Mouse (Mus musculus): Measurements from ENCODE around the gene Adamts14.

The Adamts14 gene

GRCm38 (mm10) chr10:61232858-61233567 is 40.2 kb downstream of the Adamts14 start:
- DNase-seq (ENCODE audit: extremely low spot score), result no peak

GRCm38 (mm10) chr10:61231756-61232155 is 41.5 kb downstream of the Adamts14 start:
- DNase-seq (ENCODE audit: extremely low spot score), result no peak

DNA sequence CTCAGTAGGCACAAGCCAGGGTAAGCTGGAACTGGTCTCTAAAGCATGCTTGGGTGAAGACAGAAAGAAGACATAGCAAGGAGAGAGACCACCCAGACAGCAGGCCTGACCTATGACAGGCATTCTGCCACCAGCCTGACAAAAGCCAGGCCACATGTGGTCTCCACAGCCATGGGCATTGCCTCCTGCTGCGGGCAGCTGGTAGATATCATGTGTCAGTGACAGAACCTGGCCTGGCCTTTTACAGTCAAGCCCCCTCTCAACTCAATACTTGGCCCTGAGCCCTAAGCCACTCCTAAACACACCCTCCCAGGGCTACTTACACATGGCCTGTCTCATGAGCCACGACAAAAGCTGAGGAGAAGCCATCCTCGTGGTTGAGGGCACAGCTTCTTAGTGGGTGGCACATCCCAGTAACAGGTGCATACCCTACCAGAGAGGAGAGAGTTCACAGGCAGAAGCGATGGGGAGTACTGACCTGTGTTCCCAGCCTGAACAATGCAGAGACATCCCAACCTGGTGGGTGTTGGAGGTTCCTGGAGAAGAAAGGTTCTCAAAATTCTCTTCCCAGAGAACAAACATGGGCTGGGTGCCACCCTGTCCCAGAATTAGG is 46.3 kb downstream of the Adamts14 start:
- no peak for DNase-seq (ENCODE audit: extremely low spot score)

DNA sequence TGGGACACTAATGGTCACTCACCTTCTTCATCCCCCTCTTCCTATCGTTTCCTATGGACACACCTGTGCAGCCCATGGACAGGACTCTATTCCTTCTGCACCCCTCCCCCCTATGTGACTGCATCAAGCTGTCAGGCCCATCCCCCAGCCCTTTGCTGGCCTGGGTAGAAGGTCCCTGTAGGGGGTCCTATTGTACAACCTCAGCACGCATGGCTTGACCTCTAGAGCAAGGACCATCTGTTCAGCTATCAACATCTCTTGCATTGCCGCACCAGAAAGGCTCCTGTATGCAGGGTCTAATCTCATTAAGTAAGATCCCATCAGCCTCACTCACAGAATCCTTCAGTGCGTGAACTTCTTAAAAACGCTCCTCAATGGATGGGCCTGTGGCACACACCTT is 47.5 kb downstream of the Adamts14 start:
- DNase-seq (ENCODE audit: extremely low spot score), result no peak

GRCm38 (mm10) chr10:61219318-61219717 is 53.9 kb downstream of the Adamts14 start:
- DNase-seq (ENCODE audit: extremely low spot score), result no peak

DNA sequence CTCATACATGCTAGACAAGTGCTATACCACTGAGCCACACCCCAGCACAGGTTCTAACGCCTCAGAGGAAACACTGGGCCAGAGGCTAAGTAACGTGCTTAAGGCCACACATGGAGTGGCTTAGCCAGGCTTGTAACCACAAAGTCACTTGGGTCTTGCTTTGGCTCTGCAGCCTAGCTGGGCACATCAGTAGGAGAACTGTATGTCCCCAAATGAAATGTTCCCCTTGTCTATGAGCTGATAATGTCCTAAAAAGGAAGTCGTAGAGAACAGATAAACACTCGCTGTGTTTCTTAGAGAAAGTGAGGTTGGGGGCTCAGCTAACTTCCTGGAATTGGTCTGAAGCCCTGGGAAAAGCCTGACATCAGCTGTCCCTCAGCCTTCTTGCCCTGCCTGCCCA is 57.1 kb downstream of the Adamts14 start:
- no peak for DNase-seq (ENCODE audit: extremely low spot score)

GRCm38 (mm10) chr10:61215658-61216057 is 57.6 kb downstream of the Adamts14 start:
- DNase-seq (ENCODE audit: extremely low spot score), result no peak

GRCm38 (mm10) chr10:61212817-61213216 is 60.4 kb downstream of the Adamts14 start:
- DNase-seq (ENCODE audit: extremely low spot score), result peak; percentile 22

DNA sequence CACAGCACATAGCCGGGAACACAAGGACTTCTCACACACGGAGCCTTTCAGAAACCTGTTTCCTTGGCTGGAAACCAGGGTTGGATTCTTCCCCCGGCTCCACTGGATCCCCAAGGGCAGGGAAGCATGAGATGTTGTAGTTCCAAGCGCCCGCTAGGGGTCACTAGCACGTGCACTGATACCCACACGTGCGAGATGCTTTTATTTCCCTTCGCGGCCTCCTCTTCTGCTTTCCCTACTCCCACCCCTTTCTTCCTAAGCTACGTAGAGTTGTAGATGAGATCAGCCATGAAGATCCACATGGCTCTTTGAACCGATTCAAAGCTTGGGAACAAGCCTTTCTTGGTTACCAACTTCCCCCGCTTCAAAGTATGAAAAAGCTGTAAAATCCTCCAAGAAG is 61.5 kb downstream of the Adamts14 start:
- peak; percentile 66 for DNase-seq (ENCODE audit: extremely low spot score)

- DNase-seq (ENCODE audit: extremely low spot score), result no peak
Observed at GRCm38 (mm10) chr10:61211105-61211504, 62.1 kb downstream of the Adamts14 start.

DNA sequence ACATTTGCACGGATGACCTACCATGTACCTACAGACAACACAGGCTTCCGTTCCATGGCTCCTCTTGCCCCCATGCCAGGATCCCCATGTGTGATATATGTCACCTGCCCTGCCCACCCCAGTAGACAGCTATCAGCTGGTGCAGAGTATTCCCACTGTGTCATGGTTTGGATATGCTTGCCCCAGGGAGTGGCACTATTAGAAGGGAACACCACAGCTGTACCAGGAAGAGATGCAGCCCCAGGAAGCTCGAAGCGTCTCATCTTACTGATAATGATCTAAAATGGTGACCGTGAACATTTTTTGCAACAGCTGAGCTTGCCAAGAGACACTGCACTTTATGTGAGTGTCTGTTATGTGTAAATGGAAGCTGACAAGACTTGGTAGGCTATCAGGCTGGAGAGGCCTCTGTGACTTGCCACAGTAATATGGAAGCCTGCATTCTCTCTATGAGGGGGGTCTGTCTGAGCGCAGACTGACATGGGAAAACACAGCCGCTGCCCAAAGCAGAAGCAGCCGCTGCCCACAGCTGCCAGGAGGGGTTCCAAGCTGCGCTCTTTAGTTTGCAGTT is 65.0 kb downstream of the Adamts14 start:
- DNase-seq (ENCODE audit: extremely low spot score), result no peak

DNA sequence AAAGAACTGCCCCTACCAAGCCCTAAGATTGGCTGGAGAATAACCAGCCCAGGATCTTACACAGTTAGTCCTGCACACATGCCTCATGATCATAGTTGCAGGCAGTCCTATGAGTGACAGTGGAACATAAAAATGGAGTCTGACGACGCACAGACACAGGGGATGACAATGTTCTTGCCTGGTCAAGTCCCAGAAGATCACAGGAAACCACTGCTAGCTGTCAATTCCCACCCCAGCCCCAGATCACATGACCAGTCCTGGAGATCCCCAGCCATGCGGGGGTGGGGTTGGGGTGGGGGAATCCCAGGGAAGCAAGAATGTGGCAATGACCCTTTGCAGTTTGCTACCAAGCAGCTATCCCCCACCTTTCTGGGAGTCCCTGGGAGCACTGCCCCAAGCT is 69.3 kb downstream of the Adamts14 start:
- no peak for DNase-seq (ENCODE audit: extremely low spot score)

GRCm38 (mm10) chr10:61201596-61202318 is 71.5 kb downstream of the Adamts14 start:
- no peak for DNase-seq (ENCODE audit: extremely low spot score)

GRCm38 (mm10) chr10:61200998-61201397 is 72.2 kb downstream of the Adamts14 start:
- peak; percentile 17 for DNase-seq (ENCODE audit: extremely low spot score)

GRCm38 (mm10) chr10:61200232-61200820 is 72.9 kb downstream of the Adamts14 start:
- DNase-seq (ENCODE audit: extremely low spot score), result no peak

DNA sequence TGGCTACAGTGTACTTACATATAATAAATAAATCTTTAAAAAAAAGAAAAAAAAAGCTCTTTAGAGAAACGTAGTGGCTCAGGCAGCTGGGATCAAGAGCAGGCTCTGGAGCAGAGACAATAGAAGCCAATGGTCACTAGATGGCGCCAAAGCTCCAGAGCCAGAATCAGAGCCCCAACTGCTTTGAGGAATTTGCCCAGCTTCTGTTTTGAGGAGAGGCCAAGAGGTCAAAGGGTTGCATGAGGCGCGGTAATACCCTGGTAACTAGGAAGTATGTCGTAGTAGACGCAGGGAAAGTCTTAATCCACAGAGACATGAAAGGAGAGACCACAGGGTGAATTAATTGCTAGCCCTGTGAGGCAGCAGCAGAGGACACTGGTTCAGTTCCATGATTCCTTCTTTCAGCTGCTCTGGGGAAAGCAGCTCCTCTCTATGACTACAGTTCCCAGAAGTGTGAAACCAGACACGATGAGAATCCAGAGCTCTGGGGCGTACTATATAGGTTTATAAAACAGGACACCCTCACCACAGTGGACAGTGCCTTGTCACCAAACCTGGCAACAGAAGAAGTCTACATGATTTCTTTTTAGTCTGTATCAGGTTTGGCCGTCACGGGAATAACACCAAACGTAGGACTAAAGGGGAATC is 73.5 kb downstream of the Adamts14 start:
- peak; percentile 86 for DNase-seq (ENCODE audit: extremely low spot score)

DNA sequence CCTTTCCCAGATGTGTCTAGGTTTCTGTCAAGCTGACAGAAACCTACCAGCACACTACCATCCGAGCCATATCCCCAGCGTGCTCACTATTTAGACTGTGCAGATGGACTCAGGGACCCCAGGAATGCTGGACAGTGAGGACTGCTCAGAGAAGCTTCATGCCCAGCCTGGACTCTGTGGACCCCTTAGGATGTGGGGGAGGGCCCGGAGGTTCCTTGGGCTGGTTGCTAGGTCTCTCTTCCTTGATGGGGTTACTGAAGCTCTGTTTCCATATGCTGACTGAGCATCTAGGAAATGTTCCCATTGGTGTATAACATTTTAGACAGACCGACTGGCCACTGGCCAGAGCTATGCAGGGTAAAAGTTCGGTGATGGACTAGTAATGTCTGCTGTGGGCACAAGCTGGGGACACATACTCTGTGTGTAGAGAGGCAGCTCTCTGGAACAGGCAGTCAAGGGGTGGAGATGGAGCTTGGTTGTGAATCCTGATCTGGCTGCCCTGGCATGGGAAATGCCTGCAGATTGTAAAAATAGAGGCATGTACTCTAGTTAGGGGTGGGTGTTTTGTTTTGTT is 77.4 kb downstream of the Adamts14 start:
- DNase-seq (ENCODE audit: extremely low spot score), result no peak

GRCm38 (mm10) chr10:61195216-61195615 is 78.0 kb downstream of the Adamts14 start:
- DNase-seq (ENCODE audit: extremely low spot score), result no peak

DNA sequence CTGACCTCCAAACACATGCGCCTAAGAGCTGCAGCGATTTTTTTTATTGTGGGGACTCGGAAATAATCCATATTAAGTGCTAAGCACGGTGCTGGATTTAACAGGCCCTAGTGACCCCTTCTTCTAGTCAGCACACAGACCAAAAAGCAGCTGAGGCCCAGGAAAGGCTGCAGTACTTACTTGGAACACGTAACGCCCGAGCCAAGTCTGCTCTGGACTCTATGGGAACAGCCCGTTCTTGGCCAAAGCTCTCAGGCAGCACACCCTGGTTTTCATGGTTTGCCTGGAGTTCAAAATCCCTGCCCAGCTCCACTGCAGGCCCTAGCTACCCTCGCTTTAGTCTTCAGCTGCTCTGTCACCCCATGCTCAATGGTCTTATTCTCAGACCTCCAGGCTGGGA is 78.6 kb downstream of the Adamts14 start:
- DNase-seq (ENCODE audit: extremely low spot score), result no peak

GRCm38 (mm10) chr10:61188010-61188409 is 85.2 kb downstream of the Adamts14 start:
- no peak for DNase-seq (ENCODE audit: extremely low spot score)

DNA sequence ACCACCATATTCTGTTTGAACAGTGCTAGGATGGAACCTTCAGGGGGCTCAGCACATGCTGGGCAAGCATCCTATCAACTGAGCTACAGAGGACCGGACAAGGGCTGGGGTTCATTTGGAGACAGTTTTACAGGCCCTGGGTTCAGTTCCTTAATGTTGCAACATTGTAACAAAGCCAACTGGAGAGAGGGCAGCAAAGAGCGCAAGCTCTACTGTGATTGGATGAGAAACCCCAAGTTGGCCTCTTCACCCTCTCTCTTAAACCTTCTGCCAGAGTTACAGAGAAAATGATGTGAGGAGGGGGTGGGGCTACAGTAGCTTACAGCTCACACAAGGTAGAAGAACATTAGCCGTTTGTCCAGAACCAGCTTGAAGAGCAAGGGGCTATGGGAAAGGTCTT is 86.2 kb downstream of the Adamts14 start:
- no peak for DNase-seq (ENCODE audit: extremely low spot score)

All from embryo, embryonic 9.5 days (tissue).